Mouse (Mus musculus): ENCODE results near the gene Mitd1. TPM values are rescaled to one million over a fixed set of nuclear protein-coding genes. Genes with fewer than 3 reads are reported as not detected.

The Mitd1 gene
- total RNA-seq (2021) = 1 to 10 TPM; 2.2 to 2.5 TPM
- long read RNA-seq, experiment 1, partial matches to known transcripts = 0 of 3 reads
- long read RNA-seq, experiment 1, other reads (novel, unspliced or antisense) = 1 of 3 reads
- long read RNA-seq, experiment 2 = 0 reads

DNA sequence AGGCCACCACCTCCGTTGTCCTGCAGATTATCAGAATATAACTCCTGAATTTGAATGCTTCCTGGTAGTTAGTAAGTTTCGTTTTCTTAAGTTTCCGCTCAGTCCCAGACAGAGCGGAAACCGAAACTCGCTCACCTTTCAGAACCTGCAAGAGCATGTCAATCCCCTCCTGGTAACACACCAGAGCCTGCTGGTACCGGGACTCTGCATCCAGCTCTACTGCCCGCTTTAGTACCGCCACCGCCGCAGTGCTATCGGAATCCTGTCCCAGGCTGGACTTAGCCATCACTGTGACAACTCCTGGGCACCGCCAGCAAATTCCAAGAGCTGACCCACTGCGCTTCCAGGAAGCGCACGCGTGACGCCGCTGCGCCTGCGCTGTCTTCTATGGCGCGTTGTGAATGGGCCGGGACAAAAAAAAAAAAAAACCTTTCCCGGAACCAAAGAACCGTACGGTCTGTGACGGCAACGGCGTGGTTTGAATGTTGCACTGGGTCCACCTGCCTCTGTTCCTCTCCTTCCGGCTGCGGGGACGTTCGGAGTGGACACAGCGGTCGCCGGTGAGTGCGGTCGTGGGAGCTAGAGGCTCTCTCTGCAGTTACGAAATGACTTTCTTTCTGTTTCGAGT is at the start of gene Mitd1, which contains the start of gene Mrpl30:
Gene Mitd1 (minus strand): TSS at position 387 of the 628 bp plus-strand sequence.
Gene Mrpl30 (plus strand): TSS at position 453 of the 628 bp plus-strand sequence.
- peak; percentile 85 for DNase-seq
- intact Hi-C loops (cut with DNase I; ENCODE audit: low total_unique reads) = no loop called here

DNA sequence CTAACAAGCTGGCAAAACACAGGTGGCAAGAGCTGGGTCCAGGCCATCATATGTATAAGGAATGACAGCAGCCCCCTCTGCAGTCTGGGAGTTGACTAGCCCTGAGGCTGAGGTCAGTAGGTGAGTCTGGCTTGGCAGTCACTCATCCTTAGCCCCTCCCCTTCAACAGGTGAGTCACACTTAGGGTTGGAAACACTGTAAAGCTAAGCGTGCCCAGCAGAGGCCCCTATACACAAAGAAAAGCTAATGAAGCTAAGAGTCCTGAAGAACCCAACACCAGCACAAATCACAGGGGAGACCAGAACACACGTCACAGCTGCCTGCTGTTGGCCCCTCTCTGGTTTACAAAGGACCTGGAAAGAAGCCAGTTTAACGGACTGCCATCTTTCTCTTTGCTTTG is 41.6 kb upstream of the Mitd1 start:
- DNase-seq = no peak
- intact Hi-C loops (cut with DNase I; ENCODE audit: low total_unique reads) = no loop called here

DNA sequence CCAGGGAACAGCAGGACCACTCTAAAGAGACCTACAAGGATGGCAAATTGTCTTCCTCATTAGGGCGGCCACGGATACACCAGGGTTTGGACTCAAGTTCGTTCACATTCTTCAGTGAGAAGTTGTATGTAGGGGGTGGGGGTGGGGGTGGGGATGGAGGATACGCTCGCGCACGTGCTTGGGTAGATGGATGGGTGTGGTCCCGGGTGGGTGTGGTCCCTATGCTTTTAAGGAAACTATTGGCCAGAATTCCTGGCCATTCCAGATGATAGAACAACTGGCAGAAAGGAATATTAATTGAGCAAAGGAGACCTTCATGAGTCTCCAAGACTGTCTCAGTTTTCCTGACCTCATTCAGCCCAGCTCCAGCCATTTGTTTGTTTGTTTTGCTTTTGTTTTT is 35.8 kb upstream of the Mitd1 start:
- intact Hi-C loops (cut with DNase I; ENCODE audit: low total_unique reads) = no loop called here

DNA sequence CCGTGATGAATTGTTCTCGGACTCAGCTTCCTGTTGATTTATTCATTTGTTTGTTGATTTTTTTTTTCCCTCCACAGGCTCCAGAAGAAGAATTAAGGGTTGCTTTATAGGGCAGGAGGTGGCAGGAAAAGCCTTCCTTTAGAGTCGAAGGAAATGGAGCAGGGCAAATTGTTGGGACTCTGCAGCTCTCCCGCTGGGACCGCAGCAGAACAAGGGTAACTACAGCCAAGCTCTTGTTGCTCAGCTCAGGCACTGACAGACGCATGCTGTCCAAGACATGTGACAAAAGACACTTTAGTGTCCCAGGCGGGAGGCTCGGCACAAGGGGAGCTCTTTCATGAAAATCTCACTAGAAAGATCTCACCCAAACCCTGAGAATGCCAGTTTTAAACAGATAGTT is 32.3 kb upstream of the Mitd1 start:
- intact Hi-C loops (cut with DNase I; ENCODE audit: low total_unique reads) = no loop called here
- DNase-seq = no peak

More for the DNA sequence above, 35.8 kb upstream of the Mitd1 start:
- DNase-seq = no peak

DNA sequence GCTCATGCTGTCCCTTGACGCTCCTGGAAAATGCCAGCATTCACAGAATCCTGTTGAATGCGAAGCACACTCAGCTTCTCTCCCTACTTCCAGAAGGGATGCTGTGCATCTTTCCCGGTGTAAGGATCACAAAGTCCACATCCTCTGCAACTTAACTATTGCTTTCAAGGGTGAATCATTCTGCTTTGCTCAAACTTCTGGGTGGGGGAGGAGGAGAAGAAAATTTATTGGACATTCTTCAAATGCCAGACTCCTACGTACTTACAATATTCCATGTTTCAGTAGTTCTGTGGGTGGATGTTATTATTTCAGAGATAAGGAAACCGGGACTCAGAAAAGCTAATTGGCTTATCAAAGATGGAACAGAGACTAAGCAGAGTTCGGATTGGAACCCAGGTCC is 27.9 kb upstream of the Mitd1 start:
- intact Hi-C loops (cut with DNase I; ENCODE audit: low total_unique reads) = no loop called here
- no peak for DNase-seq

DNA sequence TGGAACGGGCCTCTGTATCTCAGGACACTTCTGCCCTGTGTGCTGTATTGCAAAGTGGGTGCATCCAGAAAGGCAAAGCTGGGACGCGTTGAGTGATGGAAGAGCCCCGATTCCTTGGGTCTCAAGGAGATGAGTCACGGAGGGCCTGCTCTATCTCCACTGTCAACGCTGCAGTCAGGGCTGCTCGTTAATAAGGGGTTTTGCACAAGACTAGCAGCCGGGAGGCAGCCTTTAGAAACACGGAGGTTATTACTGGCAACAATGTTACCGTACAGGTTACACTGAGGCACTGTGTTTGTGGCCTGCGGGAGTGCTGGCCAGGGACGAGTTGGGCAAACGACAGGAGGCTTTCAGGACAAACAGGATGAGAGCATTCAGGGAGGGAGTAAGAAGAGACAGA is 27.5 kb upstream of the Mitd1 start:
- intact Hi-C loops (cut with DNase I; ENCODE audit: low total_unique reads) = no loop called here
- no peak for DNase-seq

DNA sequence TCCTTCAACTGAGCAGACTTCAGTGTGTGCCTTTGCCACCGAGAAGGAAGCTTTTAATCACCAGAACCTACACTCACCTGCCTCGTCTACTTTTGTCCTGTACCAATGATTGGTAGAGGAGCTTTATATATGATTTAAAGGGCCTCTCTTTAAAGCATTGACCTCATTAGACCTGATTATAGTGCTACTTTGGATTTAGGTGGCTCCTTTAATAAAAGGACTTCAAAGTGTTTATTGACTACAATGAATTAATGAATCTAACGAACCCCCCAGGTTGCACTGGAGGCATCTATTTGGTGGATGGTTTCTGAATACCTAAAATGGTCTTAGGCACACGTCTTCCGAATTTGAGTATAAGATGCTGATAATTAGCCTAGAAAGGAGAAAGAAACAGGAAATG is 26.2 kb upstream of the Mitd1 start, which contains the start of gene Lyg2:
Gene Lyg2 (minus strand): TSS at position 101 of the 400 bp plus-strand sequence.
- intact Hi-C loops (cut with DNase I; ENCODE audit: low total_unique reads) = no loop called here
- DNase-seq = no peak

DNA sequence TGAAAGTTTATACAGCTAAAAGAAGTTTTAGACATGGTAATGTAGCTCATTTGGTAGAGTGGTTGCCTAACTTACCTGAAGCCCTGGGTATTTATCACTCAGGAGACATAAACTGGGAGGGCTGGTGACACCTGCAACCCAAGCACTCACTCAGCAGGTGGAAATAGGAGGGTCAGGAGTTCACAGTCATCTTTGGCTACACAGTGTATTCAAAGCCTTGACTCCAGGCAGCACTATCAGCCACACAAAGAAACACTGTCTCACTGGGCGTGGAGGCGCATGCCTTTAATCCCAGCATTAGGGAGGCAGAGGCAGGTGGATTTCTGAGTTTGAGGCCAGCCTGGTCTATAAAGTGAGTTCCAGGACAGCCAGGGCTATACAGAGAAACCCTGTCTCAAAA is 22.5 kb upstream of the Mitd1 start:
- intact Hi-C loops (cut with DNase I; ENCODE audit: low total_unique reads) = no loop called here
- DNase-seq = no peak

DNA sequence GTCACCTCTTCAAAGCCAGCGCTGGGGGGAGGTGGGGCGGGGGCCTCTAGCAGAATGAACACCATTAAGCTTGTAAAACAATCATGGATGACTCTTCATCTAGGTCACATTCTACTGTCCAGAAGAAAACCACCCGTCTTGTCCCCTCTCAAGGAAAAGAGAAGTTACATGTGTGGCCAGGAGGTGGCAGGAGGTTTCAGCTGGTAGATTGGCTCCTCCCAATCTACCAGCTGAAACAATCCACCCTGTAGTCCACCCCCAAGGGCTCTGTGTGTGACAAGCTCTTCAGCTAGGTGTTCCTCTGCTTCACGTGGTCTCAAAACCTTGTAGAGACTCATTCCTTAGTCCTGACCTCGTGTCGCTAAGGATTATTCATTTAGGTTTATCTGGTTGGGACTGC is 13.0 kb upstream of the Mitd1 start:
- intact Hi-C loops (cut with DNase I; ENCODE audit: low total_unique reads) = loop anchor here (5.0 kb wide), 1 partner anchor 89 kb away; no protein-coding TSS in a partner anchor
- DNase-seq = no peak

DNA sequence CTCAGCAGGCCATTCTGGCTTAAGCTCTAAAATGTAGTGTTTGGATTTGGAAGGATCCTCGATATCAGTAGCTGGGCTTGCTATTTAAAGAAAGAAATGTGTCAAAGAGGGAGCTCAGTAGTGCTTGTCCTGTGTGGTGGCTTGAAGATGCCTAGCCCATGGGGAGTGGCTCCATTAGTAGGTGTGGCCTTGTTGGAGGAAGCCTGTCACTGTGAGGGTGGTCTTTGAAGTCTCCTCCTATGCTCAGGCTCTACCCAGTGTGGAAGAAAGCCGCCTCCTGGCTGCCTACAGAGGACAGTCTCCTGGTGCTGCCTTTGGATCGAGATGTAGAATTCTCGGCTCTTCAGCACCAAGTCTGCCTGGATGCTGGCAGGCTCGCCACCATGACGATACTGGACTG is 10.1 kb upstream of the Mitd1 start:
- no peak for DNase-seq
- intact Hi-C loops (cut with DNase I; ENCODE audit: low total_unique reads) = loop anchor here (5.0 kb wide), 1 partner anchor 92 kb away; no protein-coding TSS in a partner anchor

DNA sequence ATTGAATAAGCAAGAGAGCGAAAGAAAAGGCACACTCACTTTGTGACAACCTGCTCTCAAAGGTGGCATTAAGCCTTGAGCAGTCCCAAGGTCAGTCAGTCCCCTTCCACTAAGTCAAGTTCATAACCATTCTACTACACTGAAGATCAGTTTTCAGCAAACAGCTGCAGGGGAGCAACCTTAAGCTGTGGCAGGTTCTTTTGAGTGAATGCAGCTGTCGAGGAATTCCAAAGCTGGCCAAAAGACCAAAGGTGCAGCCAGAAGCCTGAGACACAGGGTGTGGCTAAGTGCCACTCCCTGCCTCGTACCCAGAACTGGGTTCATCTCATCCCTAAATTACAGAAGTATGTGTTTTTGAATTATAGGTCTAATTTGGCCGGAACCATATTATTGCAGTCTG is 9.6 kb upstream of the Mitd1 start:
- DNase-seq = no peak
- intact Hi-C loops (cut with DNase I; ENCODE audit: low total_unique reads) = loop anchor here (5.0 kb wide), 1 partner anchor 92 kb away; no protein-coding TSS in a partner anchor

DNA sequence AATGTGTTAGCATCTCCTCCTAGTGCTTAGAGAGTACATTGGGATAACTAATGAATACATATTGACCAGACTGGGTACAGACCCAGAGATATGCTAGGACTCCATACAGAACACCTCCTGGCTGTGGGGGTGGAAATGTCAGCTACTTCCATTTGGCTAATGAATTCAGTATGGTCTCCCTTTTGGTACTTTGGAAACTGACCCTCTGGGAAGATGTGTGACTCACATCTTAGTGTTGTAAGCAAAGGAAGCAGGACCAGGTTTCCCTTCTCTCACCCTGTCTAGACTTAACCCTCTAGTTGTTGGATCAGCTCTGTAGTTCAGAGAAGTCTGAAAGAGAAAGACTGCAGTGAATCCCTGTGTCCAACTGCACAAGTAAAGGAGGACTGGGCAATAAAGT is 4.4 kb upstream of the Mitd1 start:
- intact Hi-C loops (cut with DNase I; ENCODE audit: low total_unique reads) = no loop called here
- DNase-seq = no peak

DNA sequence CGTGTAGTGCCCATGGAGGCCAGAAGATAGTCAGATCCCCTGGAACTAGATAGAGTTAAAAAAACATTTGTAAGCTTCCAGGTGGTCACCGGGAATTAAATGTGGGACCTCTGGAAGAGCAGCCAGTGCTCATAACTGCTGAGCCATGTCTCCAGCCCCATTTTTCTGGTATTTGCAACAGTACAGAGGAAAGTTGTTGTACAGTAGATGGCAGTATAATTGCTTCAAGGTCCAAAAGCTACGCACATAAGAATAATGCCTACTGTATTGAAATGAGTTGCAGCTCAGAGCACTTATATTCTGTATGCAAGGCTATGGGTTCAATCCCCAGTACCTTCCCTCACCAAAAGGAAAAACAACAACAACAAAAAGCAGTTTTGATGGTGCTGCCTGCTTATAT is 1.2 kb upstream of the Mitd1 start:
- intact Hi-C loops (cut with DNase I; ENCODE audit: low total_unique reads) = no loop called here
- DNase-seq = no peak

DNA sequence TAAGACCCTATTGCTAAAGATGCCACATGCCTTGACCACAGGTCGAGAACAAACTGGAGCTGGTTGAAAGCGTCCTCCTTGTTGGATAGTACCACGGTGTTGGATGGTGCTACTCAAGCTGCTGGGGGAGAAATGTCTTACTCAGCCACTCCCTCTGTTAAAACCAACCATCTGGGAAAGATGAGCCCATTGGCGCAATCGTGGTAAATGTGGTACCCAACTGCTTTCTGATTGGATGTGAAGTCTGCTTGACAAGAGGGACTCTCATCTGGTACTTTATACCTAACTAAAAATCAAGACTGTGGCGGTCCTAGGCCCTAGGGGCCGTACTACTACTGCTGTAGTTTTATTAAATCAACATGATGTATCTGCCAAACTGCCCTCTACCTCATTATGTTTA is 1.0 kb downstream of the Mitd1 start:
- DNase-seq = no peak
- intact Hi-C loops (cut with DNase I; ENCODE audit: low total_unique reads) = no loop called here

DNA sequence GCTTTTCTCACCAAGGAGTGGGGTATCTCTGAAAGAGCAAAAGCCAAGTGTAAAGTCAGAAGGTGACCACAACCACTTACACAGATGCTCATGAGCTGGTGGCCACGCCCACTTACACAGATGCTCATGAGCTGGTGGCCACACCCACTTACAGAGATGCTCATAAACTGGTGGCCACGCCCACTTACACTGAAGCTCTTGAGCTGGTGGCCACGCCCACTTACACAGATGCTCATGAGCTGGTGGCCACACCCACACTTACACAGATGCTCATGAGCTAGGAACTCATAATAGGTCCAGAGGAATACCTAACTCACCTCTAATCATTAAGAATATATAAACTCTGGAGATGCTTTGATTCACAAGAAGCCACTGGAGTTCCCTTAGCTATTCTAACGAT is 5.8 kb downstream of the Mitd1 start:
- DNase-seq = no peak
- intact Hi-C loops (cut with DNase I; ENCODE audit: low total_unique reads) = no loop called here

DNA sequence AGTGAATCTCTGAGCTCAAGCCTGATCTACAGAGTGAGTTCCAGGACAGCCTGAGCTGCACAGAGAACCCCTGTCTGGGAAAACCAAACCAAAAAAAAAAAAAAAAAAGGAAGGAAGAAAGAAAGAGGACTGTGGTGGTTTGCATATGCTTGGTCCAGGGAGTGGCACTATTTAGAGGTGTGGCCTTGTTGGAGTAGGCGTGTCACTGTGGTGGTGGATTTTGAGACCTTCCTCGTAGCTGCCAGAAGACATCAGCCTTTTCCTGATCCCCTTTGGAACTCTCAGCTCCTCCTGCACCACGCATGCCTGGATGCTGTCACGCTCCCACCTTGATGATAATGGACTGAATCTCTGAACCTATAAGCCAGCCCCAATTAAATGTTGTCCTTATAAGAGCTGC is 6.8 kb downstream of the Mitd1 start:
- intact Hi-C loops (cut with DNase I; ENCODE audit: low total_unique reads) = no loop called here
- DNase-seq = no peak

DNA sequence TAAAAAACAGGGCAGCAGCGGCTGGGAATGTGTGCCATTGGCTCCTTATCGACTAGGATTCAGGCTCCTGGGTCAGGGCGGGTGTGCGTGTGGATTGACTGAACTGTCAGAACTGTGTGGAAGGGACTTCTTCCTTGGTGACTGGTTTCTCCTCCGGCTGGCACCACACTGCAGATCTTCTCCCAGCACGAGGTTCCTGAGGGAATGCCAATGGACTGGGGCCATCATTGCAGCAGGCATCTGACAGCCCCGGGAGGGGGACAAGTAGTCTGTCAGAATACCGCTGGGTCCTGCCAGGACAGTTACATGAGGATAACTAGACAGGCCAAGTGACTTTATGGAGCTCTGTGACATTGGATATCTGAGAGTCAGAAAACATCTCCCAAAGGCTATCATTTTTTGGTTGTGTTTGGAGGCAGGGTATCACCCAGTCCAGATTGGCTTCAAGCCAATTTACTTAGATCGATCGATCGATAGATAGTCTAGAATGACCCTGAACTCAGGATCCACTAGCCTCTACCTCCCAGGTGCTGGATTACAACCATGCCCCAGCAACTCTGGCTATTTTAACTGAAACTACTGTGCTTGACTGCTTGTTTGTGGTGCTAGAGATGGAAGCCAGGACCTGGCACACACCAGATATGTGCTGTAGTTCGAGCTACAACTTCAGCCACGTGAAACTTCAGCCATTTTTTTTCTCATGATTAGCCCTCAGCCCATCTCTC is 12.3 kb downstream of the Mitd1 start:
- no peak for DNase-seq
- intact Hi-C loops (cut with DNase I; ENCODE audit: low total_unique reads) = no loop called here

DNA sequence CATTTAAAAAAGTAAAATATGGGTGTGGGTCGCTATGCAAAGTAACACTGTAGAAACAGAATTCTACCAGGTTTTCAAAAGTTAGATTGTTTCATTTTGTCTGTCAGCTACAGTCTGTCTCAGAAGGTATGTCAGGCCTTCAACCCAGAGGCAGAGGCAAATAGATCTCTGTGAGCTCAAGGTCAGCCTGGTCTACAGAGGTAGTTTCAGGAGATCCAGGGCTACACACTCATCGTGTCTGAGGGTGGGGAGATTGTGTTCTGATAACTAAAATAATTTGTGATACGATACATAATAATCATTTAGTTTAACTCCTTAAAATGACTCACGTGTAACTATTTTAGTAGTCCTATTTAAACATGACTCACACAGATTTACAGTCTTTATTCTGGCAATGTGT is 17.1 kb downstream of the Mitd1 start:
- no peak for DNase-seq
- intact Hi-C loops (cut with DNase I; ENCODE audit: low total_unique reads) = no loop called here

DNA sequence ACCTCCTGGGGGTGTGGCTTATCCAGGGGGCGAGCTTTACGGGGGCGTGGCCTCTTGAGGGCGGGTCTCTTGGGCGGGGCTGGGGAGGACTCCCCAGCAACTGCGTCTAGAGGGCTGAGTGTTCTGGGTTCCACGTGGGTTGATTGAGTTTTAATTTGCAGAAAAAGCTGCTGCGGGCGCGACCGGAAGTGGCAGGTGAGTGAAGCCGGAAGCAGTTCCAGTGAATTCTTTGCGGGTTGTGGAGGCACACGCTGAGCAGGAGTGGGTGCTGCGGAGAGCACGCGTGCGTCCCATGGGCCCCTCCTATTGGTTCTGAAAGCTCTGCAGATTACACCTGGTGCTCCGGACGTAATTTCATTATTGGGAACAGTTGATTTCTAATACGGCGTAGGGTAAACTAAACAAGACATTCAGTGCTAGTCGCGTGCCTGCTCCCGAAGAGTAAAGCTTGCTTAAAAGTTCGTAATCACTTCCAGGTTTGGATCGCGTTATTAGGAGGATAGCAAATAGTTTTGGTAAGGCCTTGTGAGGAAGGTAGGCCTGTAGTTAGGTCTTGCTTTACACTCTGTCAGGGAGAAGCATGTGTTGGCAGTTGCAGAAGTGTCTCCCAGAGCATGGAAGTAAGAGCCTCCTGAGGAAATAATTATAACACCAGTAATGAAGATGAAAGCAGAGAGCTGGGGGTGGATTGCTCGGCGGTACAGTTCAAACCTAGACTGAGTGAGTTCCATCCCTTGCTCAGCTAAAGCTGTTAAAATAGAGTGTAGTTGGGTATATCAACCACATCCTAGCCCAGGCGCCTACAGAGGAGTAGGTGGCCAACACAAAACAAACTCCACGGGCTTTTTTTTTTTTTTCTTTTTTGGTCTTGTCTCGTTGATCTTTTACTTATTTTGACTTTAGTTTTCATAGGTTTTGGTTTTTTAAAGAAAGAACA is 17.8 kb downstream of the Mitd1 start:
- intact Hi-C loops (cut with DNase I; ENCODE audit: low total_unique reads) = no loop called here
- peak; percentile 77 for DNase-seq

DNA sequence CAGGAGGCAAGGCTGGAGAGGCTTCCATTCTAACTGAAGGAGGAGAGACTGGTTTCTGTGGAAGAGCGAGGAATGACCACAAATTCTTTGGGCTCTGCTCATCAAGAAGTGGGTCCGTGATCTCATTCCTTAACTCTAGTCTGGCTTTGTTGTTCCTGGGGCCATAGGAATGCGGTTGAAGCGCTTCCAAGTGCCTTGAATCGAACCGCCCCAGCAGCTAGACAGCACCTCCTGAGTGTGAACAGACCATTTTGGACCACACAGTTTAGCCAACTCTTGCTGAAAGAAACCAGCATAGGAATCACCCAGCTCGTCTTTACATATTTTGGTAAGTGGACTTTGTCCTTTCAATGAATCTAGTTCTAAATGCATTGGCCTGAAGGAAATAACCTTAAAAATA is 18.5 kb downstream of the Mitd1 start, which contains the start of gene Lipt1:
Gene Lipt1 (plus strand): TSS at position 35 of the 400 bp plus-strand sequence.
- intact Hi-C loops (cut with DNase I; ENCODE audit: low total_unique reads) = no loop called here
- DNase-seq = no peak
